Mouse (Mus musculus) myocyte (in vitro differentiated cells): ENCODE measurements around the gene Fcer1g. TPM values are rescaled to one million over a fixed set of nuclear protein-coding genes. Genes with fewer than 3 reads are reported as not detected.

Experiments used
- H3K27me3 ChIP-seq: one replicate; pipeline ENCODE4 v1.6.1; 2011; ENCODE audit not compliant: control insufficient read depth, insufficient read depth, insufficient read length
- H3K36me3 ChIP-seq: one replicate; pipeline ENCODE4 v1.6.1; 2011; ENCODE audit not compliant: control insufficient read depth, insufficient read depth
- H3K4me2 ChIP-seq: one replicate; pipeline ENCODE4 v1.6.1; 2011; ENCODE audit warnings: low read depth, control low read depth
- H3K4me3 ChIP-seq: one replicate; pipeline ENCODE4 v1.5.1; 2011; ENCODE audit warnings: mild to moderate bottlenecking, control low read depth, moderate library complexity
- H3K79me2 ChIP-seq: one replicate; pipeline ENCODE4 v1.6.1; 2011; ENCODE audit not compliant: control insufficient read depth, insufficient read depth
- H3ac ChIP-seq: one replicate; pipeline ENCODE4 v1.6.1; 2011; ENCODE audit not compliant: control insufficient read depth, insufficient read length
- CEBPB ChIP-seq: IDR thresholded peaks from 2 replicates; pipeline ENCODE4 v1.6.1; 2011; ENCODE audit warnings: mild to moderate bottlenecking, moderate library complexity; ENCODE audit not compliant: poor library complexity, insufficient read depth, severe bottlenecking
- E2F4 ChIP-seq: IDR thresholded peaks from one replicate; pipeline ENCODE4 v1.6.1; 2011; ENCODE audit warnings: mild to moderate bottlenecking, control low read depth, moderate library complexity; ENCODE audit not compliant: insufficient read depth
- MAX ChIP-seq: IDR thresholded peaks from one replicate; pipeline ENCODE4 v1.6.1; 2011; ENCODE audit warnings: low read depth, mild to moderate bottlenecking, control low read depth
- MYOD1 ChIP-seq, 3 experiments: IDR thresholded peaks; one replicate each; pipeline ENCODE4 v1.6.1; 2011; ENCODE audit warnings: control low read depth in 2 of 3, low read depth in 2 of 3, mild to moderate bottlenecking in 2 of 3, moderate library complexity in 1 of 3; ENCODE audit not compliant: insufficient read length in 2 of 3, control insufficient read depth in 1 of 3
- MYOG ChIP-seq, 3 experiments: IDR thresholded peaks; one replicate each; pipeline ENCODE4 v1.6.1; 2011; ENCODE audit warnings: control low read depth in 2 of 3, low read depth in 2 of 3, mild to moderate bottlenecking in 2 of 3; ENCODE audit not compliant: insufficient read length in 2 of 3, control insufficient read depth in 1 of 3, insufficient read depth in 1 of 3
- POLR2A ChIP-seq: IDR thresholded peaks from one replicate; pipeline ENCODE4 v1.6.1; 2011; ENCODE audit warnings: low read depth, mild to moderate bottlenecking, control low read depth, moderate library complexity; ENCODE audit not compliant: insufficient read length
- POLR2AphosphoS2 ChIP-seq: IDR thresholded peaks from one replicate; pipeline ENCODE4 v1.6.1; 2011; ENCODE audit warnings: low read depth, control low read depth; ENCODE audit not compliant: insufficient read length
- REST ChIP-seq: IDR thresholded peaks from one replicate; pipeline ENCODE4 v1.6.1; 2011; ENCODE audit warnings: mild to moderate bottlenecking, control low read depth, moderate library complexity; ENCODE audit not compliant: insufficient read depth, insufficient read length
- SRF ChIP-seq: IDR thresholded peaks from one replicate; pipeline ENCODE4 v1.6.1; 2011; ENCODE audit warnings: low read depth; ENCODE audit not compliant: control insufficient read depth, insufficient read length
- TCF12 ChIP-seq: IDR thresholded peaks from one replicate; pipeline ENCODE4 v1.6.1; 2011; ENCODE audit warnings: mild to moderate bottlenecking, control low read depth; ENCODE audit not compliant: poor library complexity, insufficient read depth, severe bottlenecking
- TCF3 ChIP-seq: IDR thresholded peaks from one replicate; pipeline ENCODE4 v1.6.1; 2011; ENCODE audit warnings: low read depth, control low read depth; ENCODE audit not compliant: insufficient read length
- USF1 ChIP-seq: IDR thresholded peaks from one replicate; pipeline ENCODE4 v1.6.1; 2011; ENCODE audit warnings: low read depth, mild to moderate bottlenecking, control low read depth, moderate library complexity
- polyA plus RNA-seq: library from polyadenylated mRNA; unstranded; fragments of >200 nt; fragmentation: generic; extraction: Trizol; gene quantifications from one replicate; pipeline ENCODE4 v1.2.1, GENCODE M21; 2012; ENCODE audit warnings: missing spikeins

Gene Fcer1g
- polyA plus RNA-seq, 1 experiment = not detected

GRCm38 (mm10) chr1:171271196-171271595, 37.0 kb upstream of the Fcer1g start:
- H3K4me3 ChIP-seq = peak overlapping the region; percentile 95
- no peak for TF ChIP-seq SRF
- no peak for TF ChIP-seq E2F4
- TF ChIP-seq POLR2AphosphoS2 = no peak
- TF ChIP-seq USF1 = no peak
- no peak for TF ChIP-seq MYOD1 (IDR thresholded peaks at IDR 0.05; ENCODE audit: control insufficient read depth in 1 of 3, insufficient read length in 2 of 3, low read depth in 2 of 3)
- no peak for TF ChIP-seq MYOG (IDR thresholded peaks at IDR 0.05; ENCODE audit: control insufficient read depth in 1 of 3, insufficient read depth in 1 of 3, insufficient read length in 2 of 3, low read depth in 2 of 3)
- no peak for TF ChIP-seq POLR2A
- TF ChIP-seq TCF12 = no peak
- peak overlapping the region; percentile 28 for H3ac ChIP-seq
- H3K27me3 ChIP-seq = no peaks in the 10 kb centered on the region
- peaks cover 3% of the 10 kb centered on the region for H3K79me2 ChIP-seq
- H3K36me3 ChIP-seq = peaks cover 10% of the 10 kb centered on the region
- peak overlapping the region; percentile 97 for H3K4me2 ChIP-seq

- H3ac ChIP-seq = peak overlapping the region; percentile 28
- TF ChIP-seq CEBPB = no peak
- no peak for TF ChIP-seq TCF12
- no peak for TF ChIP-seq MAX
- TF ChIP-seq TCF3 = no peak
- no peak for TF ChIP-seq SRF
- peaks cover 3% of the 10 kb centered on the region for H3K79me2 ChIP-seq
- peaks cover 10% of the 10 kb centered on the region for H3K36me3 ChIP-seq
- H3K4me3 ChIP-seq = peak overlapping the region; percentile 95
- no peaks in the 10 kb centered on the region for H3K27me3 ChIP-seq
- H3K4me2 ChIP-seq = peak overlapping the region; percentile 97
These were observed 36.4 kb upstream of the Fcer1g start for GRCm38 (mm10) chr1:171270573-171270900.

DNA sequence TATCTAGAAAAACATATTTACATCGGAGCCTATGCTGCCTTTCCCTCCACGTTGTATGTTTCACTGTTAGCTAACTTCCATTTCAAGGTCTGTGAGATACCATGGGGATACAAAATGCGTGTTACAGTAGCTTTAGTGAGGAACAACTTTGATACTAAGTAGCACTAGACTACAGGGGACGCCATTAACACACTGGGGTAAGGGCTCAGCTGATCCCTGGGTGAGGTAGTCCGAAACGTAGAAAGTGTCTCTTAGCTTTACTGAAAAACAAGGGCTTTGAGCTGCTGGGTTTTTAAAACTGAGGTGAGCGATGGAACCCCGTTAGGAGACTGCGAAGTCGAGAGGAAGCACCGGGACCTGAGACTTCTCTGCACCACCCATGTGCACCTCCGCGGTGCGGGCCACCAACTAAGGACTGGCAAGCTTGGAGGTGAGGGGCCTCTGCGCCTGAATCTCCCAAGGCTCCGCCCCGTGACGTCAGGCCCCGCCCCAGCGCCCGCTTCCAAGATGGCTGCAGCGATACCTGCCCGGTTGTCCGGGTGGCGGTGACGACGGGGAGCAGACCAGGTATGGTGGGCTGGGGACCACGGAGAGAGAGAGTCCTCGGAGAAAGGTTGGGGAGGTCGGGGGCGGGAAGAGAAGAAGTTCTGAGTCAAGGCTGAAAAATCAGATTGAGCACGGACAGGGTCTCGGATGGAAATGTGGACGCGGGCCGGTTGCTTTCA, 35.8 kb upstream of the Fcer1g start, which contains the start of gene B4galt3:
Gene B4galt3 (plus strand): TSS at position 481 of the 725 bp plus-strand sequence.
- Histone ChIP-seq H3K4me2 (peak within 1 kb of the TSS; percentile 97), H3ac (peak within 1 kb of the TSS; percentile 28), H3K79me2 (peaks cover 3% of the 10 kb centered on the region), H3K27me3 (no peaks in the 10 kb centered on the region), H3K4me3 (peak within 1 kb of the TSS; percentile 95), H3K36me3 (peaks cover 10% of the 10 kb centered on the region)
- TF ChIP-seq CEBPB (no peak), MYOG (IDR thresholded peaks at IDR 0.05; ENCODE audit: control insufficient read depth in 1 of 3, insufficient read depth in 1 of 3, insufficient read length in 2 of 3, low read depth in 2 of 3) (peak in 1 of 3 experiments; percentile 19), POLR2A (peak; percentile 92), POLR2AphosphoS2 (peak; percentile 88)

DNA sequence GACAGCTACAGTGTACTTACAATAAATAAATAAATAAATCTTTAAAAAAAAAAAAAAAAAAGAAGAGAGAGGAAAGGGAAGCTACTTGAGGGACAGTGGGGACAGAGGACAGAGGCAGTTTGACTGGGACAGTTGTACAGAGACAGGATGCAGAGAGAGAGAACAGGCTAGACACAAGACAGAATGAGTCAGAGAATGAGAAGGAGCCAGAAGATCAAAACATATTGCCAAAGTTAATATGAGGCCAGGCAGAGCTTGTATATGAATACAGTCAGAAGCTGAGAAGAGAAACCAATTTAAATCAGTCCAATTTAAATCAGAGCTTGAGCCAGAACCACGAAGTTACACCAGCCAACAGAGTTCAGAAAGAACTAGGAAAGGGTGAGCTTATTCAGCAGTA, 34.2 kb upstream of the Fcer1g start:
- no peaks in the 10 kb centered on the region for H3K27me3 ChIP-seq
- no peak for TF ChIP-seq MYOG (IDR thresholded peaks at IDR 0.05; ENCODE audit: control insufficient read depth in 1 of 3, insufficient read depth in 1 of 3, insufficient read length in 2 of 3, low read depth in 2 of 3)
- TF ChIP-seq REST = no peak
- TF ChIP-seq MAX = no peak
- no peak for TF ChIP-seq TCF3
- no peak for TF ChIP-seq MYOD1 (IDR thresholded peaks at IDR 0.05; ENCODE audit: control insufficient read depth in 1 of 3, insufficient read length in 2 of 3, low read depth in 2 of 3)
- no peak for TF ChIP-seq POLR2AphosphoS2
- TF ChIP-seq CEBPB = no peak
- TF ChIP-seq E2F4 = no peak
- TF ChIP-seq USF1 = no peak
- no peak for TF ChIP-seq POLR2A
- no peak for TF ChIP-seq SRF
- TF ChIP-seq TCF12 = no peak
- peaks cover 3% of the 10 kb centered on the region for H3K79me2 ChIP-seq
- H3K4me2 ChIP-seq = no peak overlapping the region
- H3ac ChIP-seq = no peak overlapping the region
- H3K36me3 ChIP-seq = no peaks in the 10 kb centered on the region
- no peak overlapping the region for H3K4me3 ChIP-seq

DNA sequence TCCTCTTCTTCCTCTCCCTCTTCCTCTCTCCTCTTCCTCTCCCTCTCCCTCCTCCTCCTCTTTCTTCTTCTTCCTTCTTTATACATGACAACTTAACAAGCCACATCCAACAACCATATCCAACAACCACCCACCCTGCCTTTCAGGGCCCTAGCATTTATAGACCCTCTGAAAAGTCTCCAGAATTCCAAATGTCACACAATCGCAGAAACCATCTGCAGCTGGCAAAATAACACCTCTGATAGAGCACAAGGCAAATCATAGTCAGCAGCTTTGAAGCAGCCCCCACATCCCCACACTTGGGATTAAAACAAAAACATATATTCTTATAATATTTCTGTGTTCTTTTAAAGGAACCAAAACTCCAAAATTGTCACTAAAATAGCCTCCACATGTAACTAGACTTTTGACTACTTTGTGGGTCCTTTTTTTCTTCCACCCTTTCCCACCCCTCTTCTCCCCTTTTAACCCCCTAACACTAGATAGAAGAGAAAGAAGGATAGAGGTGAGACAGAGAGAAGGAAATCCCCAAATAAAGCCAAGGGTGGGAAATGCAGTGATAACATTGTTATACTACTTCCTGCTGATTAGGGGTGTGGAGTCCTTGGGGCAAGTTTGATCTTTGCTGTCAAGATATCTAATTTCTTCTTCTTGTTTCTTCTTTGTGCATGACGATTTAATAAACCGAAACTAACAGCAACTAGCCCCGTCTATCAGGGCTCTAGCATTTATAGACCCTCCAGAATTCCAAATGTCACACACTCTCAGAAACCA, 32.0 kb upstream of the Fcer1g start:
- Histone ChIP-seq H3K79me2 (peaks cover 3% of the 10 kb centered on the region), H3K36me3 (no peaks in the 10 kb centered on the region), H3K27me3 (no peaks in the 10 kb centered on the region), H3K4me2 (no peak overlapping the region), H3ac (no peak overlapping the region), H3K4me3 (no peak overlapping the region)
- no peak for TF ChIP-seq SRF
- no peak for TF ChIP-seq E2F4
- no peak for TF ChIP-seq TCF12
- no peak for TF ChIP-seq USF1
- no peak for TF ChIP-seq POLR2A
- TF ChIP-seq MAX = no peak
- TF ChIP-seq MYOG (IDR thresholded peaks at IDR 0.05; ENCODE audit: control insufficient read depth in 1 of 3, insufficient read depth in 1 of 3, insufficient read length in 2 of 3, low read depth in 2 of 3) = no peak
- TF ChIP-seq MYOD1 (IDR thresholded peaks at IDR 0.05; ENCODE audit: control insufficient read depth in 1 of 3, insufficient read length in 2 of 3, low read depth in 2 of 3) = no peak
- no peak for TF ChIP-seq REST
- TF ChIP-seq POLR2AphosphoS2 = no peak
- TF ChIP-seq TCF3 = no peak
- no peak for TF ChIP-seq CEBPB
